Mouse (Mus musculus) right cerebral cortex, postnatal 10 days (tissue): ENCODE data around the gene Fus.

ENCODE experiments used
- DNase-seq, 2 experiments: peaks; one replicate each; pipeline ENCODE4 v3.0.0; 2021; ENCODE audit warnings: low spot score in 2 of 2

Gene Fus

DNA sequence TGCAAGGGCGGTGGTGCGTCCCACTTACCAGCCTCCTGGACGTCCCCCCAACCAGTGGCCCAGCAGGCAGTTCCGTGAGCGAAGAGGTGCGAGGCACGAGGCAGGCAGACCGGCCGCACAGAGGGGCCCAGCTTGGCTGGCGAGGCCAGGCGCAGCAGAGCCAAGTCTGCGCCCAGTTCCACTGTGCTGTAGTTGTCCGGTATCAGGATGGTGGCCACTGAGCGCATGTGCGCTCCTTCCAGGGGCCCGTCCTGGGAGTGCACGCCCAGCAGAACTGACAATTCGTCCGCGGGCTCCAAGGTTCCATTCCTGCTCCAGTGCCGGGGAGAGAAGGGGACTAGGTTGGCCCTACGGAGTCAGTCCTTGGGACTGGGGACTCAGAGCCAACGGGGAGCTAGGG, 22.6 kb upstream of the Fus start:
- no peak for DNase-seq

DNA sequence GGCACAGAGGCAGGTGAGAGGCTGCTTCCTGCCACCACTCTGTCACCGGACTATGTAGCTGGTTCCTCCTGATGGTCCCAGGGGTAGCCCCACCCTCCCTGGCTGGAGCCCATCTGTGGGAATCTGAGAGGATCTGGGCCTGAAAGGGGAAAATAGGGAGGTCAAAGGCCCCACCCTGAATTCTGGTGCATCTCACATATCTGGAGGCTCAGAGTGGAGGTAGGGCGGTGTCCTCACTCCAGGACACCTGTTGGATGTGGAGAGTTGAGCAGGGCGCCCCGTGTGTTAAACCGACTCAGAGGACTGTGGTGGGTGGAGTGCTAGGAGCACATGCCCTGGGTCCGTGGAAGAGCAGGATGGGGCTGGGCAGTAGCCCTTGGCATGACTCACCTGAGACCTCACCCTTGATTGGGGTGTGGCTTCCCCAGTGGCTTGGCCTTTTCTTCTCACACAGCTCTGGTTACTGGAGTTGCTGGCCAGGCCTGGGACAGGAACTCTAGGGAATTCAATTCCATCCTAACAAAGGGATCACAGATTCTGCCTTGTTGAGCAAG, 20.7 kb upstream of the Fus start, which contains the start of gene Prss36:
Prss36 (minus strand) TSS at position 256 of the 554 bp plus-strand sequence.
- no peak for DNase-seq

DNA sequence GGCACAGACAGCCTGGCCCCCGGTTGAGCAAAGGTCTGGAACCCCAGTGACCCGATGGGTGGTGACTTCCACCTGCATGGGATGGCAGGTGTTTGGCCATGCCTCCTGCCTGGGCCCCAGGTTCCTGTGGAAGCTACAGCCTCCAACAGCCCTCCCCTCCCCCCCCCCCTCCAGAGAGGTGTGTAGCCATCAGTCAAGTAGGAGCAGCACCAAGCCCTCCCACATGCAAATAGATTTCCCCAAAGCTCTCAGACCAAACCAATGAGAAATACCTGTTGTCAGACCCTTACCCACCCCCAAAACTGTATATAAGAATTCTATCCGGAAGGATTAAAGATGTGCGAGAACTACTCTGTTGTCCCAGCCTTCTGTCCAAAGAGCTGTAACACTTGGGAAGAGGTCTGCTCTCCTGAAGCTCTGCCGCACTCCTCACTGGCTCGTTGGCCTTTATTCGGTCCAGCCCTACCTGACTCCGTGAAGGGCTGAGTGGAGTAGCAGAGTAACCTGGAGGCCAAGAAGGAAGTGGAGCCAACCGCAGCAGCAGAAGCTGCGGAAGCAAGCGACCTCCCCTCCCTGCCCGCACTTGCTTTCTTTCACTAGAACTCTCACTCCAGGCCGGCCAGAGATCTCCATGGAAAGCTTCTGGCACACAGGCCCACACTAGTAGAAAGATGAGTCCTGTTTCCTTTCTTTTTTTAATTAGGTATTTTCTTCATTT, 14.2 kb upstream of the Fus start:
- no peak for DNase-seq

DNA sequence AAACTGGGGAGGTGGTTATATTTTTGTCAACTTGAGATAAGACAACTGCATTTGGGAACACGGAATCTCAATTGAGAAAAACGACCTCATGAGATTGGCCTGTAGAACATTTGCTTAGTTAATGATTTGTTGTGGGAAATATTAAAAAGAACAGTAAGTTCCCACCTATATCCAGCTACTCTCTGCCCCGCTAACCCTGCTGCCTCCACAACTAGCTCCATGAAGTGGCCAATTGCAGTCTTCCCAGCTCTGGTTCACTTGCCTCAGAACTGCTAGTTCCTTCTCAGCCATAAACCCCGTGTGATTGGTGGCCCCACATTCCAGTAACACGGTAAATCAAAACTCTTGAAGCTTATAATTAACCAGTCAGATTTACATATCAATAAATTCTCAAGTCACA, 7.9 kb upstream of the Fus start:
- no peak for DNase-seq

DNA sequence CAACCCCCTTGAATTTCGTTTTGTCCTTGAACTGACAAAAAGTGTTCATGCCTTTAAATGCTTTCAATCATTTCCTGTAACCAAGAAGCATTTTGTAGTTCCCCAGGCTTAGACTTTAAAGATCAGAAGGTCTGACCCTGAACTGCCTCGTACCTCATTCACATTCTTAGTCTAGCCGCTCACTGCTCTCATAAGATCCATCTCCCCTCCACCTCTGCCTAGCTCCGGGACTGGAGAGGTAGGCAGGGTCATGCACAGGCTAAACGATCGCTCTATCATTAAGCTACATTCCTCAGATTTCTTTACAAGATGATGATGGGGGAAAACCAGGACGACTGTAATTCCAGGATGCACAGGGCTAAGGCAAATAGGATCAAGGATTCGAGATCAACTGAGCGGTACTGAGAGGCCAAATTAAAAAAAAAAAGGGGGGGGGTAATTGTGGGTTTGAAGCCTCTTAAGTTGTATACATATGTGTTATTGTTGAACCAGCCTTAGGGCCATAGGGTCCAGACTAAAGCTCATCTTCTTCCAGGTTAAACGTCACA, 812 bp upstream of the Fus start:
- DNase-seq: no peak

DNA sequence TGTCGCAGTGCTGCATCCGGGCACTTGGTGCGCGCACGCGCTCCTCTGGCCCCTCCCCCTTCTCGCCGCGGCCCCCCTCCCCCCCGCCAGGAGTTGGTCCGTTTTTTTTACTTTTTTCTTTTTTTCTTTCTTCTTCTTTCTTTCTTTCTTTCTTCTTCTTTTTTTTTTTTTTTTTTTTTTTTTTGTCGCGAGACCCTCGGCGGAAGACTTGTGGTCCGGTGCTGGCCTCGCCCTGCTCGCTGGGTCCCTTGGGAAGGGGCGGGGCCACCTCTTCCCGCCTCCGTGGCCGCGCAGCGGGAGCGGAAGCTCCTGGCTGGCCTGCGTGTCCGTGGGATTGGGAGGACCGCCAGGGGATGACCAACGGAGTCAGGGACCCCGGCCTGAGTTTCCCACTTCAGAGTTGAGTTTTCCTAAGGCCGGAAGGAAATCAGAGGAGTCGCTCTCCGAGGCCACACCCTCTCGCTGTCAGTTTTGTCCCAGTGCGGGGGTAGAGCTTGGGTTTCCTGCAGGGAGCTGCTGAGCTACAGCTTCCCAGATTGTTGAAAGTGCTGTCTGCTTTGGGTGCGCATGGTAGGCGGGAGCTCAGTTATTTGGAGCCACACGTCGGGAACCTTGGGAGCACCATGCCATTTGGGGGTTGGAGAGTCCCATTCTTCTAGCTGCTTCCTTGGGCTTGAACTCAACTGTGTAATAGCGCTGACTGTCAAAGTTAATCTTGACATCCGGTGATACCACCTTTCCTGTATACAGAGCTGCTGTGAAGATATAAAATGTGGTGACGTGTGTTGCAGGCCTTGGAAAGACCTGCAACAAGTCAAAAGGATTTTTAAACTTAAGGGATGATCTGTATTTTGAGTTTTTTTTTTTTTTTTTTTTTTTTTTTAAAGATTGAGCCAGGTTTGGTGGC, 918 bp downstream of the Fus start:
- peak; percentile 74 to 80 for DNase-seq

DNA sequence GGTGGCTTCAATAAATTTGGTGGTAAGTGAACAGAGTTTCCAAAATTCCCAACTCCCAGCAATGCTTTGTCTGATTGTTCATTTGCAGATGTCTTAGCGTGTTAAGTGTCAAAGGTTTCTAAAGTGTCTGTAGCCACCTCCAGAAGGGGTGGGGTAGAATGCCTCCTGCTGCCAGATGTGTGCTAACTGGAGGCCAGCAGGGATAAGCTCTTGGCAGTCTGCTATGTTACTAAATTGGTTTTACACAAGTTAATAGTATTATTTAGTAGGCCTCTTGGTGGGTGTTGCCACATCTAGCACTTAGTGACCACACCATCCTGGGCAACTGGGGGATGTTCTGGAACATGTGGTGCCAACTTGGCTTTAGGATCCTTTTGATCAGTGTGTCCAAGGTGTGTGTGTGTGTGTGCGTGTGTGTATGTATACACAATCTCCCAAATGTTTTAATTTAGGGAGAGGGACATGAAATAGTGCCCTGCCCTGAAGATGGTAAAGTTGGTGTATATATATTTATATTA, 7.2 kb downstream of the Fus start:
- DNase-seq: no peak

DNA sequence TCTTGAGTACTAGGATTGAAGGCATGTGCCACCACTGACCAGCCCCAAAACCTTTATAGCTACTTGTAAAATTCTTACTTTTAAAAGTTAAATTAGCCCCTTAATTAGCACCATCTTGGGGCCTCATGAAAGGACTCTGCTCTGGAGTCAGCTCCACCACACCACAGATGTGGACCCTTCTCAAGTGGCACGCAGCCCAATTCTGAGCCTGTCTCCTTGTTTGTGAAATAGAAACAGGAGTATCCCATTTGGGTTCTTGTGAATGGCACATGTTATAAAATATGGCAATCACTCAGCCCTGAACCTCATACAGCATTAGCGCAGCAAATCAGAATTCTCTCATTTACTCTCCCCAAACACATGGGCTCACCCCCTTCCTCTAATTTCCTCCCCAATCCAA, 11.6 kb downstream of the Fus start:
- no peak for DNase-seq

DNA sequence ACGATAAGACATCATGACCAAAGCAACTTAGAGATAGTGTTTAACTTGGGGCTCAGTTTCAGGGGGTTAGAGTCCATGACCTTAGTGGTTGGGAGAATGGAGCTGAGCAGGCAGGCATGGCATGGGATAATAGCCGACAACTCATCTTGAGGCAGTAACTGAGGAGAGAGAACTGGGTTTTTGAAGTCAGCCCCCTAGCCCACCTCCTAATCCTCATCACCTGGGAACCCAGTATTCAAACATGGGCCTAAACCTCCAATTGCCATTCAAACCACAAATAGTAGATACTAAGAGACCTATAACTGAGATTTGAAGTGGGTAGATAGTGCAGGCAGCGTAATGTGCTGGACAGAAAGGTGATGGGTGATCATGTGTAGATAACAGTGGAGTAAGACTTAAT, 13.3 kb downstream of the Fus start:
- no peak for DNase-seq

DNA sequence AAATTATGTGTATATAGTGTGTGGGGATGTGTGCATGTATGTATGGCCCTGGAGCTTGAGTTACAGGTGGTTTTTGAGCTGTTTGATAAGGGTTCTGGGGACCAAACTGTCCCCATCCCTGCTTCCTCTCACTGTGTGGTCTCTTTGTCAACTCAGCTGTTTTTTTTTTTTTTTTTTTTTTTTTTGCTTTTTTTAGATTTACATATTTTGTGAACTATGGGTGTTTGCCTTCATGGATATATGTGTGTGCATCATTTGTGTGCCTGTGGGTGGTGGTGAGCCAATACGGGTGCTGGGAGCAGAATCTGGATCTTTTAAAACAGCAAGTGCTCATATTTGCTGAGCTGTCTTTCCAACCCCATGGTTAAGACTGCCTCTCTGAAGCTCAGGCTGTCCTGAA, 21.6 kb downstream of the Fus start:
- DNase-seq: no peak

DNA sequence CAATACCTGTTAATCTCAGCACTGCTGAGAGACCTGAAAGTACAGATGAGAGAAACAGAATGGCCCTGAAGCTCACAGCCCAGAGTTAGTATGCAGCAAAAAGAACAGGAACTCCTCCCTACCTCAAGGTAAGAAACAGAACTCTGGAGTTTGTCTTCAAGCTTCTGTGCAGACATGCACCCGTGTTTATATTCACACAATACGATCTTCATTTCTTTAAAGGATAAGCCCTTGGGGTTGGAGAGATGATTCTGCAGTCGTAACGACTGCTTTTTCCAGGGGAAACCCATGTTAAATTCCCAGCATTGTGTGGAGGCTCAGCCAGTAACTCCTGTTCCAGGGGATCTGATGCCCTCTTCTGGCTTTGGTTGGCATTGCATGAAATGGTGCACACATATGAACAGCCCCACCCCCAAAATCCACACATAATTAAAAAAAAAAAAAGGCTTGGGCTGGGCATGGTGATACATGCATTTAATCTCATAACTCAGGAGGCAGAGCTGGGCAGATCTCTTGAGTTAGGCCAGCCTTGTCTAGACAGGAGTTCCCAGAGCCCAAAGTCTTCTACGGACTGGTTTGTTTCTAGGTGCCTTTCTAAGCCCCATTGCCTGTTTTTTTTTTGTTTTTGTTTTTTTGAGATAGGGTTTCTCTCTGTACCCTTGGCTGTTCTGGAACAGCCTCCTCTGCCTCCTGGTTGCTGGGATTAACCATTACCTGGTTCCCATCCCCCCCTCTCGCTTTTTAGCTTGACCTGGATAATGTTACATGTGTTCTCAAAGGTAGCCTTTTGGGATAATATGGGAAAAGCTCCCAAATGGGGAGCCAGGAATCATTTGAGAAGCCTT, 24.6 kb downstream of the Fus start:
- DNase-seq: peak; percentile 73 to 81

DNA sequence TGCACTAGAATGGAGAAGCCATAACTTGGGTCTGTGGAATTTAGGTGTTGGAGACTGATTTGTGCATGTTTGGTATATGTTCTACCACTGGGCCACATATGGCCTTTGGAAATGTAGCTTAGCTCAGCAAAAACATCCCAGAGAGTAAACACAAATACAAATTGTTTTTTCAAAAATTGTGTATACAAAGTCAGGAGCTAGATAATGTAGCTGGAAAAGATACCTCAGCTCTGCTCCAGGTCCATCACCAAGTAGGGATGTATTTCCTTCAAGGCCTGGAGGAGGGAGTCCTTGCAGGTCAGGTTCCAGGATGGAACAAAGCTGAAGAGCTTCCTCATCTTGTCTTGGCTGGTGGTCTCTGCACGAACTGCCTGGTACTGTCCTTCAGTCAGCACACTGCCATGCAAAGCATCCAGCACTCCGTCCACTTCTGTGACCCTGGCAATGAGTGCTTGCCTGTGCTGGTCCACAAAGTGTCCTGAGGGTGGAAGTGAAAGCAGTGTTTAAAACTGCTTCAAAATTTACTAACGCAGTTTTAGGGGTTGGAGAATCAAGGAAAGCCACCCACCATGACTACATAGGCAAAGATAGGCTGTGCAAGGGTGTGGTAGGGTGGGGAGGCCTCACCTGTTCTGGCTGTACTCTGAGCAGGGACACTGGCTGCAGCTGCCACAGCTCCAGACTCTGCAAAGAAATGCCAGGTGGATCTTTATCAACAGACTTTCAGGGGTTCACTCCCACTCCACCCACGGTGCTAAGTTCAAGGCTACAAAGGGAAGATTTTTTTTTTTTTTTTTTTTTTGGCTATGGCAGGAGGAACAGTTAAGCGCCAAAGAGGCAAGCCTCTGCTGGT, 25.5 kb downstream of the Fus start:
- DNase-seq: peak in 1 of 2 experiments; percentile 28

DNA sequence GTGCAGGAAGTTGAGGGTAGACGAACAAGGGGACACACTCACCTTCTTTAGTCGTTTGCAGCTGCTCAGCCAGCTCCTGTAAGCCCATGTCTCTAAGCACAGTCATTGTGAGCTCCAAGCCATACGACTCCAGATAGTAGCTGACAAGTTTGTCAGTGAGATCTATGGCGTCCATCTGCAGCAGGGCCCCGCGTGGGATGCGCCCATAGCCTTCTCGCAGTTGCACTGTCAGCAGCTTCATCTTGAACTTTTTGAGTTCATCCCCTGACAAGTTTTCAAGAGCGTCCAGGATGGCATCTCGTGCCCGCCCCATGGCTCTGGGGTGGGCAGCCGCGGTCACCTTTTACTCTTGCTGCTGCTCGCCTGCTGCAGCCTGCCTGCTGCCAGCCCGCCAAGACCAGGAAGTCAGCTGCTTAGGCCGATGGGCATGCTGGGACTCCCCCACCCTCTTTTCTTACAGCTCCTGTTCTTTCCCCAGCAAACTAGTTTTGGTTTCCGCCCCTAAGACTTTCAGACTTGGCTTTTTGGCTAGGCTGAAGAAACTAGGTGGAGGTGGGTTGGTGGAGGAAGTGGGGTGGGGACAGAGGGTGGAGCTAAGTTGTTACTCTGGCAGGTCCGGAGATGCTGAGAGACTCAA, 26.2 kb downstream of the Fus start, which contains the start of gene Pycard:
Pycard (minus strand) TSS at position 527 of the 637 bp plus-strand sequence.
- DNase-seq: peak; percentile 35 to 50

DNA sequence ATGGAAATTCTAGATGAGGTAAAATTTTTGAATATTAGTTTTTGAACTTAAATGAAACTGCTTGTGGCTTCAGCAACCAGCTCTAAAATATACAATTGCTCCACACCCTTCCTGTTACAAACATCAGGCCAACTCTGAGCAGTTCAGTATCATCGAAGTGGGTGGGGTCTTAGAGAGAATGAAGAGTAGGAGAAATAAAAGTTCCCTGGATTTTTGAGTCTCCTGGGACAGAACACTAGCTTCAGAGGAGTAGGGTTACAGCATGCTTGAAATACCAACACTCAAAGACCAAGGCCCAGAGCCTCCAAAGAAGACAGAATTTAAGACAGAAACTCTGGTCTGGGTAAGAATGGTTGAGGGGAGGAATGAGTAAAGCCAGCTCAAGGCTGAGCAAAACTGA, 32.2 kb downstream of the Fus start:
- DNase-seq: no peak

DNA sequence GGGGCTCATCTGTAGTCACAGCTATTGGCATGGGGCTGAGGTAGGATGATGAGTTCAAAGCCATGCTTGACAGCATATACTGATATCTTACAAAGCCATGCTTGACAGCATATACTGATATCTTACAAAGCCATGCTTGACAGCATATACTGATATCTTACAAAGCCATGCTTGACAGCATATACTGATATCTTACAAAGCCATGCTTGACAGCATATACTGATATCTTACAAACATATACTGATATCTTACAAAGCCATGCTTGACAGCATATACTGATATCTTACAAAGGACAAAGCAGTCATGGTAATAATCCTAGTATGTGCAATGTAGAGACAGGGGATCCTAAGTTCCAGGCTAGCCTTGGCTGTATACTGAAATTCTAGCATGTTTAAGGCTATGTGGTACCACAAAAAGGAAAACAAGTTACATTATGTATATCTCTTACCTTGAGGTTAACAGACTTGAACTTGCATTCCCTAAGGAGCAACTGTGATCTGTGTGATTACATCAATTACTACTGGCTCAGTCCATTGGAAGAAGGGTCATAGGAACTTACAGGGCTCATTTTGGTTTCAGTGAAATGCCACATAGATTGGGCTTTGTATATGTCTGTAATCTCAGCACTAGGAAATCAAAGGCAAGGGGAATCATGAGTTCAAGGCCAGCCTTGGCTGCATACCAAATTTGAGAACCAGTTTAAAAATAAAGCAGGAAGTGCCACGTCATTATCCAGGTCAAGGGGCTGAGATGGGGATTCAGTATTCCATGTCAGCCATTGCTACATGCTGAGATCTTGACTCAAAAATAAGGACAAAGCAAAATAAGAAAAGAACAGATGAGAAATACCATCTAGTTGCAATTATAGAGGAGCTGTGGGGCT, 33.1 kb downstream of the Fus start:
- DNase-seq: no peak

DNA sequence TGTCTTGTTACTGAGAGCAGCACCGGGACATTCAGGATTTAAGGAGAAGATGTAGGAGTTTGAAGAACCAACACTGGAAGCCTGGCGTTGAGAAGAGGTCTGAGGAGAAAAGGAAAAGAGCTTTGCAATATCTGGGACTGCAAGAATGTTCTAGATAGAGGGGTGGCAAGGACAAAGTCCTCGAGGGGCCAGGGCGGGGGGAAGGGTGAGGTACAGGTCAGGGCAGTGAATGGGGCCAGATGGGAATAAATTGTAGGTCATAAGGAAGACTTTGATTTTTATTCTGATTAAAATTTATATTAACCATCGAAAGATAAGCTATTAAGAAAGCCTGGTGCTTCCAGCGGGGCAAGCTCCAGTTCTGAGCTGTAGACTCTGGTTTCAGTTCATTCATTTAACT, 35.8 kb downstream of the Fus start:
- DNase-seq: no peak

DNA sequence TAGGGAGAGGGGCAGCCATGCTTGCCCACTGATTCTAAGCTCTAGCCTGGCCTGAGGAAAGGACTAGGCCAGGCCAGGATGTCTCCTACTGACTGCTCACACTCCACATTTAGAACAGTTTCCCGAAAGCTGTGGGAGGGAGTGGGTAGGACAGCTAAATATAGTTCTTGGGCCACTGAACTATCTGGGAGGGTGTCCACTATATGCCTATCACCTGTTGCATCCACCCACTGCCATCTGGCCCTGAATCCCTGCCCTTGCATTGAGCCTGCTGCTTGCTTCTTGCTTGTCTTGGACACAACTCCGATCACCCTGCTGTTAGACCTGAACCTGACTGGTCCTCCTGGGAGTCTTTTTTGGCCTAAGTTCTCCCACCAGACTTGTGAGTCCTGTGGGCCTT, 36.4 kb downstream of the Fus start, which contains the start of gene Trim72:
Trim72 (plus strand) TSS at position 262 of the 400 bp plus-strand sequence.
- peak in 1 of 2 experiments; percentile 46 for DNase-seq

DNA sequence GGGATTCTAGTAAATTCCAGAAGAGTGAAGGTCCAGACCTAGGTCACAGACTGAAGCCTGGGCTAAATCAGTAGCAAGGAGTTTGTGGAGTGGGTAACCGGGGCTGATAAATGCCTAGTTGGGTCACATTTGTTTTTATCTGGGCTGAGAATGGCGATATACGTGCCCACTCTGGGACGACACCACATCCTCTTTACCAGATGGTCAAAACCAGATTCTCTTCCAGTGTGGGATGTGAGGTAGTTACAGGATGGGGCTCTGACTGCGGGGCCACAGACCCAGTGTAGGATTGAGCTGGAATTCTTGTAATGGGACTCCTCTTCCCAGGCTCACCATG, 36.9 kb downstream of the Fus start:
- DNase-seq: no peak
